Comparison of ENCODE assay signal across 19 mouse cellular contexts in the genomic region with DNA sequence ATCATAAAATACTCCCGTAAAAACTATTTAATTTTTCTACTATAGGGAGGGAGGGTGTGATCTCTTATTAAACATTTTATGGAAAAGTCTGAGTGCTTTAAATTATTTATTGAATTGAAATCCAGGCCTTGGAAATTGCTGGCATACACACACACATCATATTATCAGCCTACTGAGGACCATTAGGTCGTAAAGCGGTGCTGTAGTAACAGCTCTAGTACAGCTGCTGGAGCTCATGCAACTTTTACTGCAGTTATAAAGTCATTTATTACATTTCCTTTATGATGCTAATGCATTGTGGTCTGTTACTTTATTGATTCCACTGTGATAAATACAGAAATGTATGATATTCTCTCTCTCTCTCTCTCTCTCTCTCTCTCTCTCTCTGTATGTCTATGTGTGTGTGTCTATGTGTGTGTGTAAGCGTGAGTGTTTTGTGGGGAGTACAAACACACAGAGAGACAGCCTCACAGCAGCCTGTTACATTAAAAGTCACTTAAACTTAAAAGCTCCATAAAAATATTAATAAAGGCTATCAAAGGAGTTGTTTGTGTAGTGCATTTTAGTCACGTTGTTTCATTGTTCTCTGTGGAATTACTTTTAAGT.
A peak's percentile ranks its signal among the peaks of the same experiment; 100 is the strongest.
DNase-seq lines count a peak whose midpoint lies in the region; ATAC-seq lines count a peak whose summit lies in the region.
"Had no signal": no experiment of that assay in that cellular context is flagged by ENCODE, and none has a peak within 500 bp of the region (broad histone marks: within the 10 kb centered on the region; RNA-seq: fewer than 3 reads in every experiment).

No protein-coding gene starts in this region.

- peak; percentile 93 for ATAC-seq in limb, embryonic 12.5 days (ENCODE audit: insufficient number of reproducible peaks, insufficient read depth, low FRiP score, low TSS enrichment, low read depth)
- peak; percentile 93 for ATAC-seq in neural tube, embryonic 14.5 days (ENCODE audit: low read depth)
- ATAC-seq in kidney, embryonic 16.5 days (ENCODE audit: low FRiP score, low TSS enrichment): no peak
- ATAC-seq: forebrain, embryonic 15.5 days had no signal

- no peaks in the 10 kb centered on the region for H3K27me3 ChIP-seq in limb, embryonic 12.5 days
- no peaks in the 10 kb centered on the region for H3K27me3 ChIP-seq in neural tube, embryonic 14.5 days (ENCODE audit: control insufficient read depth, insufficient read depth, low read length)
- H3K27me3 ChIP-seq in kidney, embryonic 16.5 days (ENCODE audit: insufficient read depth, low read length): no peaks in the 10 kb centered on the region
- H3K27me3 ChIP-seq: embryonic facial prominence, embryonic 12.5 days; forebrain, embryonic 15.5 days; hindbrain, embryonic 13.5 days had no signal

- H3K4me3 ChIP-seq in limb, embryonic 12.5 days (replicated peaks): no peak overlapping the region
- no peak overlapping the region for H3K4me3 ChIP-seq in neural tube, embryonic 14.5 days (ENCODE audit: low read depth, low read length)
- no peak overlapping the region for H3K4me3 ChIP-seq in kidney, embryonic 16.5 days (ENCODE audit: low read length)
- H3K4me3 ChIP-seq: embryonic facial prominence, embryonic 12.5 days; forebrain, embryonic 15.5 days; heart, embryonic 10.5 days; hindbrain, embryonic 13.5 days had no signal

- no peaks in the 10 kb centered on the region for H3K4me1 ChIP-seq in limb, embryonic 12.5 days (replicated peaks)
- H3K4me1 ChIP-seq in neural tube, embryonic 14.5 days (ENCODE audit: control insufficient read depth, insufficient read depth, low read length): no peaks in the 10 kb centered on the region
- no peaks in the 10 kb centered on the region for H3K4me1 ChIP-seq in kidney, embryonic 16.5 days (ENCODE audit: insufficient read depth, low read length)
- H3K4me1 ChIP-seq: embryonic facial prominence, embryonic 12.5 days; forebrain, embryonic 15.5 days; heart, embryonic 10.5 days; hindbrain, embryonic 13.5 days had no signal

- 47% methylated on average over 5 of the region's 5 CpGs for WGBS in limb, embryonic 12.5 days
- 55% methylated on average over 5 of the region's 5 CpGs for WGBS in neural tube, embryonic 14.5 days
- WGBS in kidney, embryonic 16.5 days: 79% methylated on average over 5 of the region's 5 CpGs

- H3K9ac ChIP-seq in limb, embryonic 12.5 days (replicated peaks): no peak overlapping the region
- H3K9ac ChIP-seq in neural tube, embryonic 14.5 days (replicated peaks; ENCODE audit: low read depth, low read length): no peak overlapping the region
- no peak overlapping the region for H3K9ac ChIP-seq in kidney, embryonic 16.5 days (replicated peaks; ENCODE audit: low read length)
- H3K9ac ChIP-seq: embryonic facial prominence, embryonic 12.5 days; forebrain, embryonic 15.5 days; hindbrain, embryonic 13.5 days had no signal

- H3K27ac ChIP-seq in limb, embryonic 12.5 days: no peak overlapping the region
- H3K27ac ChIP-seq in neural tube, embryonic 14.5 days (ENCODE audit: low read depth, low read length): no peak overlapping the region
- H3K27ac ChIP-seq in kidney, embryonic 16.5 days (ENCODE audit: low read length): no peak overlapping the region
- H3K27ac ChIP-seq: embryonic facial prominence, embryonic 12.5 days; forebrain, embryonic 15.5 days; heart, embryonic 10.5 days; hindbrain, embryonic 13.5 days had no signal

- H3K36me3 ChIP-seq in limb, embryonic 12.5 days: no peaks in the 10 kb centered on the region
- H3K36me3 ChIP-seq in neural tube, embryonic 14.5 days (ENCODE audit: control insufficient read depth, insufficient read depth, low read length): no peaks in the 10 kb centered on the region
- no peaks in the 10 kb centered on the region for H3K36me3 ChIP-seq in kidney, embryonic 16.5 days (ENCODE audit: insufficient read depth, low read length)
- H3K36me3 ChIP-seq: embryonic facial prominence, embryonic 12.5 days; forebrain, embryonic 15.5 days; heart, embryonic 10.5 days; hindbrain, embryonic 13.5 days had no signal

- no peaks in the 10 kb centered on the region for H3K9me3 ChIP-seq in limb, embryonic 12.5 days
- no peaks in the 10 kb centered on the region for H3K9me3 ChIP-seq in neural tube, embryonic 14.5 days (ENCODE audit: control insufficient read depth, low read length)
- no peaks in the 10 kb centered on the region for H3K9me3 ChIP-seq in kidney, embryonic 16.5 days (ENCODE audit: low read length)
- H3K9me3 ChIP-seq: embryonic facial prominence, embryonic 12.5 days; forebrain, embryonic 15.5 days; heart, embryonic 10.5 days; hindbrain, embryonic 13.5 days had no signal

- no peak overlapping the region for H3K4me2 ChIP-seq in limb, embryonic 12.5 days
- no peak overlapping the region for H3K4me2 ChIP-seq in neural tube, embryonic 14.5 days (ENCODE audit: low read depth, low read length)
- H3K4me2 ChIP-seq in kidney, embryonic 16.5 days (replicated peaks; ENCODE audit: low read depth, low read length): no peak overlapping the region
- H3K4me2 ChIP-seq: embryonic facial prominence, embryonic 12.5 days; forebrain, embryonic 15.5 days; hindbrain, embryonic 13.5 days had no signal

- peak; percentile 3 for DNase-seq in retina, embryonic 14.5 days (ENCODE audit: low spot score)
- no peak for DNase-seq in retina, postnatal 1 day
- DNase-seq in cerebellum, postnatal 25 days: no peak
- DNase-seq: adrenal gland, adult 8-10 months; adrenal gland, postnatal 36 days; cerebellum, adult 2 months; cerebellum, postnatal 10 days; embryo, embryonic 11 days; gastrocnemius, postnatal 10 days; heart, adult 18-20 months; heart, postnatal 10 days; heart, postnatal 4 days had no signal
